8 mouse cellular contexts compared by ENCODE assay signal in the genomic region with DNA sequence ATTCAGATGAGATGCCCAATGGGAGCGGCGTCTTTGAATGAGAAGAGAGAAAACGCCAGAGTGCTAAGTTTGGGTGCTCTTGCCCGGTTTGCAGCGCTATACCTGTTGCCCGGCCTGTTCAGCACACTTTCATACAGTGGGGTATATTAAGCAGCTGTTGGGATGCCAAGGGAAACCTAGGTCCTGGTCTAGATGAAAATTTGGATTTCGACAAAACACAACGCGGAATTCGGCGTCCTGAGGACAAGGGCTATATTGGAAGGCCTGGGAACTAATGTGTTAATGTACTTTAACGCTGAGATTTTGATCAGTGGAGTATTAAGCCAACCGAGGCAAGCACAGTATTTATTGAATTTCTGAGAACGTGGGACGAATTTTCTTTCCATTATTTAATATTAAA. TPM values are rescaled to one million over a fixed set of nuclear protein-coding genes. Genes with fewer than 3 reads are reported as not detected.
A peak's percentile ranks its signal among the peaks of the same experiment; 100 is the strongest.
DNase-seq lines count a peak whose midpoint lies in the region; ATAC-seq and TF ChIP-seq lines count a peak whose summit lies in the region.

No protein-coding gene starts in this region.

- WGBS in heart, adult 2 months = 4% methylated on average over 15 of the region's 15 CpGs
- 2% methylated on average over 15 of the region's 15 CpGs for WGBS in heart, embryonic 16.5 days
- 4% methylated on average over 15 of the region's 15 CpGs for WGBS in liver, postnatal 0 days (ENCODE audit: insufficient replicate concordance)

- H3K4me2 ChIP-seq in heart, embryonic 16.5 days (ENCODE audit: low read depth, low read length) = peak overlapping the region; percentile 82
- H3K4me2 ChIP-seq in liver, postnatal 0 days (ENCODE audit: low read depth, low read length) = peak overlapping the region; percentile 90

- TF ChIP-seq CTCF in heart, adult 2 months (IDR thresholded peaks at IDR 0.05) = no peak
- TF ChIP-seq CTCF in MEL (IDR thresholded peaks at IDR 0.05 in 2 of 3, conservative IDR thresholded peaks at IDR 0.05 in 1 of 3; ENCODE audit: control insufficient read depth in 1 of 3, insufficient read depth in 1 of 3, low read depth in 2 of 3, low read length in 3 of 3, poor library complexity in 1 of 3, severe bottlenecking in 1 of 3) = no peak
- no peak for TF ChIP-seq CTCF in liver, postnatal 0 days (IDR thresholded peaks at IDR 0.05; ENCODE audit: low read depth)

- H3K4me1 ChIP-seq in heart, adult 2 months (ENCODE audit: control insufficient read depth, insufficient read depth, low read length) = peaks cover 2% of the 10 kb centered on the region; the same call in 1 of the 2 replicates
- peaks cover 4 to 6% of the 10 kb centered on the region in 2 experiments; a peak in 2 of 4 replicates for H3K4me1 ChIP-seq in MEL (ENCODE audit: control insufficient read depth in 1 of 2, insufficient read depth in 2 of 2, low read length in 2 of 2)
- peaks cover 13% of the 10 kb centered on the region for H3K4me1 ChIP-seq in heart, embryonic 16.5 days (ENCODE audit: control insufficient read depth, insufficient read depth, low read length)
- peaks cover 16% of the 10 kb centered on the region for H3K4me1 ChIP-seq in liver, postnatal 0 days (ENCODE audit: insufficient read depth)

- DNase-seq in heart, adult 2 months = no peak
- DNase-seq in heart, adult 11 months = no peak
- DNase-seq in MEL (ENCODE audit: low read depth, low spot score) = no peak
- DNase-seq in liver, postnatal 0 days = no peak
- no peak for DNase-seq in retina, embryonic 14.5 days (ENCODE audit: low spot score)
- DNase-seq in left cerebral cortex, adult 9 months (ENCODE audit: low spot score in 2 of 2) = no peak
- no peak for DNase-seq in urinary bladder, postnatal 4 days (ENCODE audit: low spot score in 2 of 2)

- intact Hi-C loops in heart, adult 2 months (cut with DNase I) = loop anchor here (1.0 to 10.0 kb wide), 4 partner anchors 17 to 261 kb away; a partner anchor contains a TSS

- H3K4me3 ChIP-seq in heart, adult 2 months = peak overlapping the region; percentile 99
- H3K4me3 ChIP-seq in MEL (ENCODE audit: control insufficient read depth in 1 of 2, insufficient read depth in 1 of 2, low read depth in 2 of 2, low read length in 2 of 2) = peak overlapping the region; percentile 68 to 84
- H3K4me3 ChIP-seq in heart, embryonic 16.5 days (ENCODE audit: low read length) = peak overlapping the region; percentile 85
- peak overlapping the region; percentile 87 for H3K4me3 ChIP-seq in liver, postnatal 0 days (ENCODE audit: low read depth, low read length)

- TF ChIP-seq EP300 in heart, adult 2 months (IDR thresholded peaks at IDR 0.05; ENCODE audit: insufficient read depth, low read depth, low read length) = no peak
- no peak for TF ChIP-seq EP300 in MEL (IDR thresholded peaks at IDR 0.05; ENCODE audit: low read depth in 1 of 2, low read length in 2 of 2)
- no peak for TF ChIP-seq EP300 in liver, postnatal 0 days (IDR thresholded peaks at IDR 0.05; ENCODE audit: low read depth)

- H3K36me3 ChIP-seq in heart, adult 2 months (ENCODE audit: control insufficient read depth, insufficient read depth, low read length) = no peaks in the 10 kb centered on the region
- peaks cover 0 to 17% of the 10 kb centered on the region in 2 experiments; a peak in 2 of 4 replicates for H3K36me3 ChIP-seq in MEL (ENCODE audit: control insufficient read depth in 1 of 2, insufficient read depth in 2 of 2, low read length in 2 of 2)
- no peaks in the 10 kb centered on the region for H3K36me3 ChIP-seq in heart, embryonic 16.5 days (ENCODE audit: control insufficient read depth, insufficient read depth)
- H3K36me3 ChIP-seq in liver, postnatal 0 days (replicated peaks; ENCODE audit: insufficient read depth, low read length) = no peaks in the 10 kb centered on the region

- no peak for TF ChIP-seq RAD21 in MEL (IDR thresholded peaks at IDR 0.05; ENCODE audit: low read depth, low read length)

- peak overlapping the region; percentile 95; the same call in 1 of the 2 replicates for H3K27ac ChIP-seq in heart, adult 2 months
- peak overlapping the region; percentile 92 for H3K27ac ChIP-seq in MEL (ENCODE audit: control insufficient read depth, low read depth, low read length)
- H3K27ac ChIP-seq in heart, embryonic 16.5 days (ENCODE audit: low read length) = peak overlapping the region; percentile 99
- peak overlapping the region; percentile 97 for H3K27ac ChIP-seq in liver, postnatal 0 days (ENCODE audit: low read depth)

- TF ChIP-seq POLR2A in heart, adult 2 months (IDR thresholded peaks at IDR 0.05; ENCODE audit: insufficient read depth, low read depth, low read length) = no peak
- TF ChIP-seq POLR2A in MEL (IDR thresholded peaks at IDR 0.05; ENCODE audit: control insufficient read depth in 1 of 2, insufficient read depth in 1 of 2, low read depth in 1 of 2, low read length in 2 of 2, poor library complexity in 1 of 2) = no peak

- H3K79me2 ChIP-seq in heart, adult 2 months (replicated peaks; ENCODE audit: control insufficient read depth, insufficient read depth, low read length) = no peaks in the 10 kb centered on the region
- peaks cover 42% of the 10 kb centered on the region for H3K79me2 ChIP-seq in MEL (ENCODE audit: control insufficient read depth, insufficient read depth, low read length, poor library complexity)

- H3K9me3 ChIP-seq in MEL (replicated peaks; ENCODE audit: insufficient read depth, low read length) = no peaks in the 10 kb centered on the region
- no peaks in the 10 kb centered on the region for H3K9me3 ChIP-seq in heart, embryonic 16.5 days (replicated peaks; ENCODE audit: control insufficient read depth, low read length)
- no peaks in the 10 kb centered on the region for H3K9me3 ChIP-seq in liver, postnatal 0 days (ENCODE audit: low read length)

- ATAC-seq in heart, embryonic 16.5 days (replicated peaks; ENCODE audit: extremely low read depth, insufficient read depth, low FRiP score) = no peak
- no peak for ATAC-seq in liver, postnatal 0 days

- H3K9ac ChIP-seq in heart, adult 2 months (ENCODE audit: low read depth, low read length) = peak overlapping the region; percentile 88
- peak overlapping the region; percentile 95 for H3K9ac ChIP-seq in MEL (ENCODE audit: control insufficient read depth, low read depth, low read length, poor library complexity, severe bottlenecking)
- H3K9ac ChIP-seq in heart, embryonic 16.5 days (ENCODE audit: low read length) = peak overlapping the region; percentile 94
- peak overlapping the region; percentile 85 for H3K9ac ChIP-seq in liver, postnatal 0 days (replicated peaks)

- no peaks in the 10 kb centered on the region for H3K27me3 ChIP-seq in heart, adult 2 months (ENCODE audit: control insufficient read depth, insufficient read depth, low read length)
- H3K27me3 ChIP-seq in MEL (ENCODE audit: control insufficient read depth in 1 of 2, insufficient read depth in 2 of 2, low read length in 2 of 2) = no peaks in the 10 kb centered on the region
- H3K27me3 ChIP-seq in heart, embryonic 16.5 days (ENCODE audit: control insufficient read depth, insufficient read depth, low read length) = no peaks in the 10 kb centered on the region
- H3K27me3 ChIP-seq in liver, postnatal 0 days (ENCODE audit: insufficient read depth, low read length) = no peaks in the 10 kb centered on the region

TF ChIP-seq in MEL, 35 proteins besides CTCF, POLR2A, EP300 and RAD21:
- TF ChIP-seq ELF1 (IDR thresholded peaks at IDR 0.05; ENCODE audit: low read depth, low read length) (no peak), UBTF (IDR thresholded peaks at IDR 0.05; ENCODE audit: borderline replicate concordance, insufficient read depth, low read depth, low read length) (0 out of 2 replicates have a peak, but pooled peaks have one; percentile 14), SIN3A (IDR thresholded peaks at IDR 0.05; ENCODE audit: low read length) (peak; percentile 78; the same call in 1 of the 2 replicates), TCF12 (IDR thresholded peaks at IDR 0.05; ENCODE audit: low read depth, low read length) (no peak), CHD1 (IDR thresholded peaks at IDR 0.05; ENCODE audit: low read depth, low read length) (0 out of 2 replicates have a peak, but pooled peaks have one; percentile 27), MAZ (IDR thresholded peaks at IDR 0.05; ENCODE audit: low read depth, low read length) (0 out of 2 replicates have a peak, but pooled peaks have one; percentile 10), HCFC1 (IDR thresholded peaks at IDR 0.05; ENCODE audit: low read depth, low read length) (0 out of 2 replicates have a peak, but pooled peaks have one; percentile 10)

RNA-seq across cellular contexts. Expression of a gene that starts 0.9 kb away (rescaled TPM):
- 1 to 10 TPM; 3.8 to 4.9 TPM for total RNA-seq in heart, adult 2 months (2021)
- 2.6 and 3.1 TPM in 2 replicates for polyA plus RNA-seq in heart, adult 2 months (2012; rRNA removed)
- 17.9 and 18.6 TPM in 2 replicates for total RNA-seq in MEL (2012; rRNA removed)
- polyA plus RNA-seq in MEL (2012; ENCODE audit: insufficient read depth in 1 of 2, insufficient read length in 2 of 2, low read depth in 1 of 2, low replicate concordance in 2 of 2, missing spikeins in 1 of 2) = 100 to 1,000 TPM in 1 of 2 experiments, 10 to 100 TPM in 1; 61.7 to 363 TPM
- 7.2 and 8.3 TPM in 2 replicates for polyA plus RNA-seq in heart, embryonic 16.5 days (2015; fragmentation: Nextera tagmentation; extraction: Ambion mirVana)
- polyA plus RNA-seq in liver, postnatal 0 days (2015; fragmentation: Nextera tagmentation; extraction: Ambion mirVana) = 10.3 and 12.6 TPM in 2 replicates

RNA-seq across cellular contexts. Expression of a gene that starts 37.5 kb away (rescaled TPM):
- 1 to 10 TPM; 7.9 to 8.5 TPM for total RNA-seq in heart, adult 2 months (2021)
- 3.2 and 3.9 TPM in 2 replicates for polyA plus RNA-seq in heart, adult 2 months (2012; rRNA removed)
- 12.4 and 14.1 TPM in 2 replicates for total RNA-seq in MEL (2012; rRNA removed)
- 100 to 1,000 TPM in 1 of 2 experiments, 10 to 100 TPM in 1; 13.5 to 101 TPM for polyA plus RNA-seq in MEL (2012; ENCODE audit: insufficient read depth in 1 of 2, insufficient read length in 2 of 2, low read depth in 1 of 2, low replicate concordance in 2 of 2, missing spikeins in 1 of 2)
- polyA plus RNA-seq in heart, embryonic 16.5 days (2015; fragmentation: Nextera tagmentation; extraction: Ambion mirVana) = 15.5 and 17.2 TPM in 2 replicates
- polyA plus RNA-seq in liver, postnatal 0 days (2015; fragmentation: Nextera tagmentation; extraction: Ambion mirVana) = 12.8 and 13.7 TPM in 2 replicates
